Mouse (Mus musculus): ENCODE results near the gene Uaca. TPM values are rescaled to one million over a fixed set of nuclear protein-coding genes. Genes with fewer than 3 reads are reported as not detected.

The Uaca gene
- total and polyA plus RNA-seq, 2 experiments from 2014 or later: 5.8 to 13.3 TPM

GRCm38 (mm10) chr9:60830079-60830478 is 35.7 kb downstream of the Uaca start:
- DNase-seq (ENCODE audit: low spot score): no peak
- no peak for ATAC-seq
- 72% methylated on average over 3 of the region's 3 CpGs for WGBS

GRCm38 (mm10) chr9:60832233-60832632 is 37.9 kb downstream of the Uaca start:
- Histone ChIP-seq H3K9ac (replicated peaks; ENCODE audit: low read length) (no peak overlapping the region), H3K4me3 (ENCODE audit: low read length) (no peak overlapping the region), H3K4me2 (ENCODE audit: low read depth, low read length) (no peak overlapping the region), H3K4me1 (ENCODE audit: insufficient read depth, low read length) (no peaks in the 10 kb centered on the region; the same call in 1 of the 2 replicates), H3K36me3 (ENCODE audit: insufficient read depth, low read length) (no peaks in the 10 kb centered on the region), H3K27ac (no peak overlapping the region), H3K9me3 (ENCODE audit: low read length) (no peaks in the 10 kb centered on the region), H3K27me3 (ENCODE audit: insufficient read depth, low read length) (no peaks in the 10 kb centered on the region)
- no peak for TF ChIP-seq CTCF (IDR thresholded peaks at IDR 0.05; ENCODE audit: low read depth)
- 95% methylated on average over 8 of the region's 8 CpGs for WGBS
- no peak for DNase-seq (ENCODE audit: low spot score)
- no peak for ATAC-seq

More at GRCm38 (mm10) chr9:60830079-60830478, 35.7 kb downstream of the Uaca start:
- Histone ChIP-seq H3K9ac (replicated peaks; ENCODE audit: low read length) (no peak overlapping the region), H3K27me3 (ENCODE audit: insufficient read depth, low read length) (no peaks in the 10 kb centered on the region), H3K27ac (no peak overlapping the region), H3K36me3 (ENCODE audit: insufficient read depth, low read length) (no peaks in the 10 kb centered on the region), H3K4me3 (ENCODE audit: low read length) (no peak overlapping the region), H3K9me3 (ENCODE audit: low read length) (no peaks in the 10 kb centered on the region), H3K4me1 (ENCODE audit: insufficient read depth, low read length) (no peaks in the 10 kb centered on the region), H3K4me2 (ENCODE audit: low read depth, low read length) (no peak overlapping the region)
- no peak for TF ChIP-seq CTCF (IDR thresholded peaks at IDR 0.05; ENCODE audit: low read depth)

DNA sequence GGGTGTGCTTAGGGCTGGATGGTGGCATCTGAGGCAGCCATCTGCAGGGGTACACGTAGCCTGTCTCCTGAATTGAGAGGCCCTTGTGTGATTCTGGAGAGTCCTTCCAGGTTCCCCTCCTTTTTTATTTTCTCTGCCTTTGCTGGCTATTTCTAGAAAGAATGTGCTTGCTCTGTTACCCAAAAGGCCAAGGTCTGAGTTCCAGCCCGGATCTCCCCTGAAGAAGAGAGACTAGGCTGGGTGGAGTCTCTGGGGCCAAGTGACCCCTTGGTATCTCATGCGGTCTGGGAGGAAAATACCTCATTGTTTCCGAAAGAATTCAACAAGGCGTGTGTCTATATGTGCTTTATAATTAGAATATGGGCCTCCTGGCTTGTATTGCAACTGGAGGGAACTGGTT is 41.8 kb downstream of the Uaca start:
- no peak for TF ChIP-seq CTCF (IDR thresholded peaks at IDR 0.05; ENCODE audit: low read depth)

GRCm38 (mm10) chr9:60837078-60837448 is 42.7 kb downstream of the Uaca start:
- no peak for TF ChIP-seq CTCF (IDR thresholded peaks at IDR 0.05; ENCODE audit: low read depth)

More for the DNA sequence above, 41.8 kb downstream of the Uaca start:
- H3K9ac ChIP-seq (replicated peaks; ENCODE audit: low read length): no peak overlapping the region
- no peaks in the 10 kb centered on the region for H3K27me3 ChIP-seq (ENCODE audit: insufficient read depth, low read length)
- peaks cover 8% of the 10 kb centered on the region; the same call in 1 of the 2 replicates for H3K4me1 ChIP-seq (ENCODE audit: insufficient read depth, low read length)
- H3K4me3 ChIP-seq (ENCODE audit: low read length): no peak overlapping the region
- no peak for ATAC-seq
- no peaks in the 10 kb centered on the region for H3K9me3 ChIP-seq (ENCODE audit: low read length)
- no peak for DNase-seq (ENCODE audit: low spot score)
- H3K27ac ChIP-seq: no peak overlapping the region
- 63% methylated on average over 5 of the region's 5 CpGs for WGBS
- H3K4me2 ChIP-seq (ENCODE audit: low read depth, low read length): no peak overlapping the region
- H3K36me3 ChIP-seq (ENCODE audit: insufficient read depth, low read length): no peaks in the 10 kb centered on the region

GRCm38 (mm10) chr9:60837449-60838141 is 43.3 kb downstream of the Uaca start:
- no peak for TF ChIP-seq CTCF (IDR thresholded peaks at IDR 0.05; ENCODE audit: low read depth)
- no peaks in the 10 kb centered on the region for H3K9me3 ChIP-seq (ENCODE audit: low read length)
- H3K4me1 ChIP-seq (ENCODE audit: insufficient read depth, low read length): peaks cover 8% of the 10 kb centered on the region; the same call in 1 of the 2 replicates
- H3K4me2 ChIP-seq (ENCODE audit: low read depth, low read length): peak overlapping the region; percentile 53
- H3K9ac ChIP-seq (replicated peaks; ENCODE audit: low read length): peak overlapping the region; percentile 21; the same call in 1 of the 2 replicates
- no peak for ATAC-seq
- no peaks in the 10 kb centered on the region for H3K36me3 ChIP-seq (ENCODE audit: insufficient read depth, low read length)
- H3K27me3 ChIP-seq (ENCODE audit: insufficient read depth, low read length): no peaks in the 10 kb centered on the region
- 8% methylated on average over 20 of the region's 20 CpGs for WGBS
- DNase-seq (ENCODE audit: low spot score): peak; percentile 7
- H3K27ac ChIP-seq: peak overlapping the region; percentile 57
- H3K4me3 ChIP-seq (ENCODE audit: low read length): peak overlapping the region; percentile 23

More at GRCm38 (mm10) chr9:60837078-60837448, 42.7 kb downstream of the Uaca start:
- 51% methylated on average over 4 of the region's 4 CpGs for WGBS
- peaks cover 8% of the 10 kb centered on the region; the same call in 1 of the 2 replicates for H3K4me1 ChIP-seq (ENCODE audit: insufficient read depth, low read length)
- H3K36me3 ChIP-seq (ENCODE audit: insufficient read depth, low read length): no peaks in the 10 kb centered on the region
- H3K9me3 ChIP-seq (ENCODE audit: low read length): no peaks in the 10 kb centered on the region
- ATAC-seq (no peak), DNase-seq (ENCODE audit: low spot score) (no peak)
- H3K9ac ChIP-seq (replicated peaks; ENCODE audit: low read length): no peak overlapping the region; the same call in 1 of the 2 replicates
- H3K27ac ChIP-seq: peak overlapping the region; percentile 57; the same call in 1 of the 2 replicates
- H3K4me2 ChIP-seq (ENCODE audit: low read depth, low read length): peak overlapping the region; percentile 53
- H3K4me3 ChIP-seq (ENCODE audit: low read length): 0 out of 2 replicates have a peak overlapping the region, but pooled peaks have one; percentile 23
- no peaks in the 10 kb centered on the region for H3K27me3 ChIP-seq (ENCODE audit: insufficient read depth, low read length)

GRCm38 (mm10) chr9:60838331-60838872 is 44.1 kb downstream of the Uaca start:
- Histone ChIP-seq H3K36me3 (ENCODE audit: insufficient read depth, low read length) (no peaks in the 10 kb centered on the region), H3K27ac (0 out of 2 replicates have a peak overlapping the region, but pooled peaks have one; percentile 57), H3K27me3 (ENCODE audit: insufficient read depth, low read length) (no peaks in the 10 kb centered on the region), H3K4me3 (ENCODE audit: low read length) (no peak overlapping the region), H3K4me2 (ENCODE audit: low read depth, low read length) (peak overlapping the region; percentile 53), H3K9ac (replicated peaks; ENCODE audit: low read length) (0 out of 2 replicates have a peak overlapping the region, but pooled peaks have one; percentile 21), H3K9me3 (ENCODE audit: low read length) (no peaks in the 10 kb centered on the region), H3K4me1 (ENCODE audit: insufficient read depth, low read length) (peaks cover 8% of the 10 kb centered on the region; the same call in 1 of the 2 replicates)
- ATAC-seq (no peak), DNase-seq (ENCODE audit: low spot score) (no peak)
- no peak for TF ChIP-seq CTCF (IDR thresholded peaks at IDR 0.05; ENCODE audit: low read depth)
- 46% methylated on average over 9 of the region's 9 CpGs for WGBS

Measured in hindbrain, postnatal 0 days (tissue).